Comparison of ENCODE assay signal across 1 mouse cellular context in genomic region chr2:3286243-3286642, GRCm38 (mm10).
A peak's percentile ranks its signal among the peaks of the same experiment; 100 is the strongest.
TF ChIP-seq lines count a peak whose summit lies in the region.

No protein-coding gene starts in this region.

TF ChIP-seq in MEL, 35 proteins besides CTCF, POLR2A, EP300 and RAD21:
- TF ChIP-seq POLR2AphosphoS2 (IDR thresholded peaks at IDR 0.05; ENCODE audit: low read length) (no peak), GATA1 (IDR thresholded peaks at IDR 0.05; ENCODE audit: low read depth, low read length) (0 out of 2 replicates have a peak, but pooled peaks have one; percentile 21), ZMIZ1 (IDR thresholded peaks at IDR 0.05; ENCODE audit: low read depth, low read length) (no peak), MEF2A (IDR thresholded peaks at IDR 0.05; ENCODE audit: extremely low read depth, insufficient replicate concordance, low read depth, low read length, poor library complexity, severe bottlenecking) (no peak), BHLHE40 (IDR thresholded peaks at IDR 0.05; ENCODE audit: borderline replicate concordance, low read depth, low read length) (no peak), TCF12 (IDR thresholded peaks at IDR 0.05; ENCODE audit: low read depth, low read length) (no peak), CHD2 (IDR thresholded peaks at IDR 0.05; ENCODE audit: low read length) (no peak)
